Mouse (Mus musculus): ENCODE measurements around the gene Plekha3.

The Plekha3 gene

GRCm38 (mm10) chr2:76674725-76675427, at the start of gene Plekha3:
Plekha3 (plus strand) TSS chr2:76675281.
- peak; percentile 81 for DNase-seq

- no peak for DNase-seq
These were observed 44.8 kb upstream of the Plekha3 start for GRCm38 (mm10) chr2:76630293-76630692.

- DNase-seq = no peak
These were observed 43.5 kb upstream of the Plekha3 start for GRCm38 (mm10) chr2:76631600-76631999.

GRCm38 (mm10) chr2:76639637-76640036, 35.4 kb upstream of the Plekha3 start:
- no peak for DNase-seq

GRCm38 (mm10) chr2:76643801-76644200, 31.3 kb upstream of the Plekha3 start:
- DNase-seq = no peak

GRCm38 (mm10) chr2:76647441-76647869, 27.6 kb upstream of the Plekha3 start:
- peak; percentile 29 for DNase-seq

GRCm38 (mm10) chr2:76647883-76648570, 27.1 kb upstream of the Plekha3 start, which contains the start of the genes Prkra and Pjvk:
Prkra (minus strand) TSS chr2:76648015.
Pjvk (plus strand) TSS chr2:76648476.
- DNase-seq = peak; percentile 98

- no peak for DNase-seq
These were observed 26.4 kb upstream of the Plekha3 start for GRCm38 (mm10) chr2:76648666-76649141.

- DNase-seq = no peak
These were observed 22.0 kb upstream of the Plekha3 start for GRCm38 (mm10) chr2:76653070-76653469.

GRCm38 (mm10) chr2:76654646-76655045, 20.4 kb upstream of the Plekha3 start:
- DNase-seq = no peak

GRCm38 (mm10) chr2:76655444-76655843, 19.6 kb upstream of the Plekha3 start:
- DNase-seq = no peak

- DNase-seq = no peak
These were observed 19.1 kb upstream of the Plekha3 start for GRCm38 (mm10) chr2:76655982-76656381.

GRCm38 (mm10) chr2:76658551-76658950, 16.5 kb upstream of the Plekha3 start:
- no peak for DNase-seq

- DNase-seq = no peak
These were observed 15.7 kb upstream of the Plekha3 start for GRCm38 (mm10) chr2:76659419-76659818.

- no peak for DNase-seq
These were observed 9.6 kb upstream of the Plekha3 start for GRCm38 (mm10) chr2:76665531-76665930.

GRCm38 (mm10) chr2:76667200-76667599, 7.9 kb upstream of the Plekha3 start:
- no peak for DNase-seq

- DNase-seq = no peak
These were observed 3.4 kb upstream of the Plekha3 start for GRCm38 (mm10) chr2:76671641-76672040.

GRCm38 (mm10) chr2:76672134-76672745, 2.8 kb upstream of the Plekha3 start:
- DNase-seq = no peak

- DNase-seq = peak; percentile 93
These were observed 2.1 kb upstream of the Plekha3 start, which contains the start of gene Fkbp7 for GRCm38 (mm10) chr2:76672966-76673392. Fkbp7 (minus strand) TSS chr2:76673116.

- DNase-seq = peak; percentile 63
These were observed 1.5 kb upstream of the Plekha3 start for GRCm38 (mm10) chr2:76673472-76674081.

GRCm38 (mm10) chr2:76675451-76675850, 370 bp downstream of the Plekha3 start:
- peak; percentile 25 for DNase-seq

- no peak for DNase-seq
These were observed 868 bp downstream of the Plekha3 start for GRCm38 (mm10) chr2:76675949-76676348.

Data from liver (tissue).